Mouse (Mus musculus) myocyte (in vitro differentiated cells): ENCODE measurements around the gene 4931428F04Rik.

Source experiments
- CEBPB ChIP-seq: IDR thresholded peaks from 2 replicates; pipeline ENCODE4 v1.6.1; 2011; ENCODE audit warnings: mild to moderate bottlenecking, moderate library complexity; ENCODE audit not compliant: poor library complexity, insufficient read depth, severe bottlenecking
- POLR2A ChIP-seq: IDR thresholded peaks from one replicate; pipeline ENCODE4 v1.6.1; 2011; ENCODE audit warnings: low read depth, mild to moderate bottlenecking, control low read depth, moderate library complexity; ENCODE audit not compliant: insufficient read length
- POLR2AphosphoS2 ChIP-seq: IDR thresholded peaks from one replicate; pipeline ENCODE4 v1.6.1; 2011; ENCODE audit warnings: low read depth, control low read depth; ENCODE audit not compliant: insufficient read length

GRCm38 (mm10) chr8:105286907-105287306, 2.8 kb downstream of the 4931428F04Rik start:
- no peak for TF ChIP-seq POLR2A
- no peak for TF ChIP-seq CEBPB
- no peak for TF ChIP-seq POLR2AphosphoS2
